Mouse (Mus musculus) adrenal gland, postnatal 25 days (tissue): ENCODE results near the gene Doc2a. TPM values are rescaled to one million over a fixed set of nuclear protein-coding genes. Genes with fewer than 3 reads are reported as not detected.

Experiments used
- DNase-seq: peaks from one replicate; pipeline ENCODE4 v3.0.0; 2021; ENCODE audit warnings: mixed read lengths
- long read RNA-seq: library from polyadenylated mRNA; stranded (forward); transcript quantifications from one replicate; pipeline ENCODE4 v2.0.0, GENCODE M21; 2021
- total RNA-seq: library from RNA; stranded (reverse); gene quantifications from 2 replicates; pipeline ENCODE4 v1.2.3, GENCODE M21; 2021

Gene Doc2a
- total RNA-seq = 0.52 and 1.9 TPM in 2 replicates
- long read RNA-seq, partial matches to known transcripts = 0 of 1 reads
- long read RNA-seq, other reads (novel, unspliced or antisense) = 1 of 1 reads

DNA sequence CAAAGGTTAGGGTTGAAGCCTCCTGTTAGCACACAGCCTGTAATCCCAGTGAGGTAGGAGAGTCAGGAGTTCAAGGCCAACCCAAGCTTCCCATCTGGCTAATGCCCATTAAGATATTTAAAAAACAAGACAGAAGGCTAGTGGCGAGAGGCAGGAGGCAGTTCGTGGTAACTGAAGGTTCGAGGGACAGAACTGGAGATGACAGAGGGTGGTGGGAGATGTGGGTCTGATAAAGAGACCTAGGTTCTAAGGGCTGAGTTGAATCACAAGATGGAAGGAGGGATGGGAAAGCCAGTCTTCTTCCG, at the start of gene Doc2a:
Doc2a (plus strand) TSS at position 301 of the 305 bp plus-strand sequence.
- DNase-seq = no peak

GRCm38 (mm10) chr7:126798127-126799049, 48.8 kb upstream of the Doc2a start:
- peak; percentile 58 for DNase-seq

- DNase-seq = peak; percentile 96
These were observed 48.2 kb upstream of the Doc2a start for GRCm38 (mm10) chr7:126799050-126799467.

DNA sequence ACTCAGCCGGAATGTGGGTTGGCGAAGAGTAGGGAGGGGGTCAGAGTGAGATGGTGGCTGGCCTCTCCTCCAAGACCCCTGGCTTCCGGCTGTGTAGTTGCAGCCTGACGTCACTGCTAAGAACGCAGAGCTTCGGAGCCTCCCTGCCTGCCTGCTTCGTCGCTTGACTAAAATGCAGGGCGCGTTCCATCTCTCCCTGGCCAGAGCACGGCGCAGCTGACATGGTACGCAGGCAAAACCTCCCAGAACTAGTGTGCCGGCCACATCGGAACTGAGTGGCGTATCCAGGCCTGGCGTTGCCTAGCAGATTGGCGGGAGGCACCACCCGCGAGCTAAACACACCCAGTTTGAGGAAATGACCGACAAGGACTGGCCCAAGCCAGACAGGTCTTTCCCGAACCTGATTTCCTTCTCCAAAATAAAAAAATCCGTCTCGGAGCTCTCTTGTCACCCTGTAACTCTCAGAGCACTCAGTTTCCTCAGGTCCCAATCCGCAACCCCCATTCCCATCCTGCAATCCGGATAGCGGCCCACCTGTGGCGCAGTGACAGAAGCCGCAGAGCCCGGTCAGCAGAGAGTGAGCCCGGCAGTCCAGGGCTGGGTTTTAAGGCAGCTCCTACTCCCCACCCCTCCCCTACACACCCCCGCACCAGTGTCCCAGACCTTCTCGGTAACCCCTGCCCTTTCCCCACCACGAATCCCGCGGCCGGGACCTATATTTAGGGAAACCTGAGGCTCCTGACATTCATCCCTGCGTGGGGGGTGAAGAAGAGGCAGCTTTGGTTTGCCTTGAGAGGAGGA, 47.5 kb upstream of the Doc2a start:
- DNase-seq = peak; percentile 52

- no peak for DNase-seq
These were observed 46.8 kb upstream of the Doc2a start for GRCm38 (mm10) chr7:126800269-126801056.

DNA sequence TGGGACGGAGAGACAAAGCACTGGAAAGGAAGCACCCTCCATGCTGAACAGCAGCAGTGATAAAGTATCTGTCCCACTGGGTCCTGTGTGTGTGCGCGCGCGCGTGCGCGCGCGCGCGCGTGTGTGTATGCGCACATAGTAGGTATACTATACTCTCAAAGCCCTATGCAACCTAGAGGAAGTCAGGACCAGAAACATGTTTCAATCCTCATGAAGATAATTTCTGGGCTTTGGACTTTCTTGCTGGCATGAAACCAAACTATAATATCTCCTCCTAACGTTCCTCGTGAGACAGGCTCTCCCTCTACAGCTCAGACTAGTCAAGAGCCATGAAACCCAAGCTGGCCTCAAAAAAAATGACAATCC, 46.2 kb upstream of the Doc2a start:
- no peak for DNase-seq

GRCm38 (mm10) chr7:126802134-126802889, 44.9 kb upstream of the Doc2a start:
- peak; percentile 45 for DNase-seq

DNA sequence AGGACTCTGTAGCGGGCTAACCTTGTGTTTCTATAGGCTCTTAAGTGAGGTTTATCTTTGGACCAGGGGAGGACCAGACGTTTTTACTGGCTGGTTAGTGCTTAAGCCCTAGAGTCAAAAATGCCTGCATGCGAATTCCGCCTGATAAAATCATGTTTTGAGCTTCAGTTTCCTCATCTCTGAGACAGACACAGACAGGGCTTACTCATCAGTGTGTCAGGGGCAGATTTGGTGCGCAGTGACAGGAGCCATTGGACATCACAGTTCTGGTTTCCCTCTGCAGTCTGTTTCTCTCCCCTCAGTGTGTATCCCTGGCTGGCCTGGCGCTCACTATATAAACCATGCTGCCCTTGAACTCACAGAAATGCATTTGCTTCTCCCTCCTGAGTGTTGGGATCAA, 44.0 kb upstream of the Doc2a start:
- DNase-seq = no peak

DNA sequence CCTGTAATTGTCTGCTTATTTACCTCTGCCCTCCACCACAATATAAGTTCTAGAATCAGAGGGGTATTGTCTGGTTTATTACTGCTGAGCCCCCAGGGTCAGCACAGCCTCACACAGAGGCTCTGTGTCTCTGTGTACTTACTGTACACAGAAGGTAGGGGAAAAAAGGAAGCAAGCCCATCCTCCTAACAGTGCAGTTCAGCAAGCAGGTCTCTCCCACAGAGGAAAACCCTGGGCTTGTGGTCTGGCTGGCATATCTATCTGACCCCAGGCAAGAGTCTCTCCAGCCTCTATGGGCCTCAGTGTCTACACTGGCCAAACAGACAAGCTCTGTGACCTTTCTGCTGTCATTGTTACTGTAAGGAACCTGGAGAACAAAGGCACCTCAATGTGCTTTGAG, 43.5 kb upstream of the Doc2a start:
- no peak for DNase-seq

GRCm38 (mm10) chr7:126806956-126807355, 40.3 kb upstream of the Doc2a start:
- DNase-seq = no peak

- peak; percentile 41 for DNase-seq
These were observed 39.8 kb upstream of the Doc2a start for GRCm38 (mm10) chr7:126807405-126807804.

DNA sequence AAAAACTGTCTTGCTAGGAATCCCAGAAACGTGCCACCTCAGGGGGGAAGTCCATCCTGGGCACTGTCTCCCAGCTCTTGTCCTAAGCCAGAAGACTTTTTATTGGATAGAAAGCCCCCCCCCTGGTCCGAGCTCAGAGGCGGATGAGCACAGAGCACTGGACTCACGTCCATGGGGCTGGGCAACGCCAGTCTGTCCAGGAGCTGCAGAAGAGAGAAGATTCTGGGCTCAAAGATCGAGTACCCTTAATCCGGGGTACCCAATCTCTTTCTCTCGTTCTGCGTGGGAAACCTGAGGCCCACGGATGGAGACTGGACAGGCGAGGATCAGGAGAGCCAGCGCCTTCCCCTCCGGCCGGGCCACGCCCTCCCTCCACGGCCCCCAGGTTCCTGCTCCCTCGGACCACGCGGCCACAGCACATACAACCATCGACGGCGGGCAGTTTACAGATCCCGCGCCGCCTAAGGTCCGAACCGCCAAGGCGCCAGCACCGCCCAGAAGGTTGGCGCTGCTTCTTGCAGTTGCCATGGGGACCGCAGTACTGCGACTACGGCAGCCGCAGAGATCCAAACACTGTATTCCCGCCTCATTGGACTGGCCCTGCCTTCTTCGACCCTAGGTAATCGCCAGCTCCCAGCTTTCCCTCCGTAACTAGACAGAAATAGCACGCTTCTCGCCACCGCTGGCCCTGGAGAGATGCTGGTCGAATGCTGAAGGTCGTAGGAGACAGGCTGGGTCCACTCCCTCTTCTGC, 38.3 kb upstream of the Doc2a start:
- peak; percentile 86 for DNase-seq

DNA sequence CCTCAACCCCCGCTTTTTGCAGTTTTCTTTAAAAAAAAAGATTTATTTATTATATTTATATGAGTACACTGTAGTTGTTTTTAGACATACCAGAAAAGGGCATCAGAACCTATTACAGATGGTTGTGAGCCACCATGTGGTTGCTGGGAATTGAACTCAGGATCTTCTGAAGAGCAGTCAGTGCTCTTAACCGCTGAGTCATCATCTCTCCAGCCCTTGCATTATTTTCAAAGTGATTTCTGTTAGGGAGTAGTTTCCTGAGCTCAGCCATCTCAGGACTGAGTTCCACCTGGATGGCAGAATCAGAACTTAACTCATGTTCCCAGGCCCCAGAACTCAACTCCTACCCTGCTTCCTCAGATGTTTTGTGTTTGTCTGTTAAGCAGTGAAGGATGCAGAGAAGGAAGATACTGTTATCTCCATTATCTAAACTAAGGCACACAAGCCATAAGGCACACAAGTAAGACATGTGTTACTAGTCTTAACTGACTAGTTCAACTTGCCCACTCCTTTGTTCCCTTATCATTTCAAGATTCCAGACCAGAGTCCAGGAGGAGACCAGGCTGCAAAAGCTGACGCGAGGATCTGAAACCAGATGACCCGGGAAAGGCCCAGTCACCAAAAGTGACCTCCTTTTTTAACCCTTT, 37.4 kb upstream of the Doc2a start:
- DNase-seq = no peak

DNA sequence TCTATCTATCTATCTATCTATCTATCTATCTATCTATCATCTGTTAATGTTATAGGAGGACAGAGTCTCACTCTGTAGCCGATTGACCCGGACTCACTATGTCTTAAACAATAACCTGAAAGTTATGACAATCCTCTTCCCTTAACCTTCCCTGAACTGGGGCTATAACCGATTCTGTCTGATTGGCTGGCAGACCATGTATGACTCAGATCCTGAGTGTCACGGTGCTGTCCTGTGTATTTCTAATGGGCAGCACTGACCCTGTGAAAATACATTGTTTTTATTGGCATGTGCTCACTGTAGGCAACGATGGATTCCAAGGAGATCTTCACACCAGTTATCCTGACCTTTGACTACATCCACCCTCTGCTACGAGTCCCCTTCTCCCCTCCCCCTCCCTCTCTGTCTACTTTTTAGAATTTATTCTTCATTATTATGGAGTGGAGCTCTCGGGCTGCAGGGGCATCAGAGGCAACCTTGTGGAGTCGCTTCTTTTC, 31.4 kb upstream of the Doc2a start:
- no peak for DNase-seq

GRCm38 (mm10) chr7:126816494-126816893, 30.7 kb upstream of the Doc2a start:
- no peak for DNase-seq

DNA sequence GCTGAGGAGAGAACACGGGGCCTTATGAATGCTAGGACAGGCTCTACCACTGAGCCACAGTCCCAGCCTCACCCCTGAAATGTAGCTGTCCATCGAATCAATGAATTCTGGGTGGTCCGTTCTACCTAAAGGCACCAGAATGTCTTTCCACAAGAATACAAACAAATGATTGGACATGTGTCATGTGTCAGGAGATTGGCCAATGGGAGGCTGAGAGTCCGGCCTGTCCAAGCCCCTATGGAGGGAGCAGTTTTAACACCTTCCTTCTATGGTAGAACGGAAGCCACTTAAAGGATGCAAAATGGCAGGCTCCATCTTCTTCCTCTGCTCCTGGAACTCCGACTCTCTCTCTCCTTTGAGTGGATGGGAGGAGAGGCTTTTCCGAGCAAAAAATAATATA, 29.6 kb upstream of the Doc2a start:
- DNase-seq = no peak

DNA sequence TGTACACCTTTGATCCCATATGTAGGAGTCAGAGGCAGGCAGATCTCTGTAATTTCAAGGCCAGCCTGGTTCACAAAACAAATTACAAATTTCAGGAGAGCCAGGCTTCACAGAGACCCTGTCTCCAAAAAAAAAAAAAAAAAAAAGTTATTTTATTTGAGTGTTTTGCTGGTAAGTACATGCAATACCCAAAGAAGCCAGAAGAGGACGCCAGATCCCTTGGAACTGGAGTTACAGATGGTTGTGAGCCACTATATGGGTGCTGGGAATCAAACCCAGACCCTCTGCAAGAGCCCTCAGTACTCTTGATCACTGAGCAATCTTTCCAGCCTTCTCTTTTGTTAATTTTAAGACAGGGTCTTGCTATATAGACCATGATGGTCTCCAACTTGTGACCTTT, 28.4 kb upstream of the Doc2a start:
- DNase-seq = no peak

DNA sequence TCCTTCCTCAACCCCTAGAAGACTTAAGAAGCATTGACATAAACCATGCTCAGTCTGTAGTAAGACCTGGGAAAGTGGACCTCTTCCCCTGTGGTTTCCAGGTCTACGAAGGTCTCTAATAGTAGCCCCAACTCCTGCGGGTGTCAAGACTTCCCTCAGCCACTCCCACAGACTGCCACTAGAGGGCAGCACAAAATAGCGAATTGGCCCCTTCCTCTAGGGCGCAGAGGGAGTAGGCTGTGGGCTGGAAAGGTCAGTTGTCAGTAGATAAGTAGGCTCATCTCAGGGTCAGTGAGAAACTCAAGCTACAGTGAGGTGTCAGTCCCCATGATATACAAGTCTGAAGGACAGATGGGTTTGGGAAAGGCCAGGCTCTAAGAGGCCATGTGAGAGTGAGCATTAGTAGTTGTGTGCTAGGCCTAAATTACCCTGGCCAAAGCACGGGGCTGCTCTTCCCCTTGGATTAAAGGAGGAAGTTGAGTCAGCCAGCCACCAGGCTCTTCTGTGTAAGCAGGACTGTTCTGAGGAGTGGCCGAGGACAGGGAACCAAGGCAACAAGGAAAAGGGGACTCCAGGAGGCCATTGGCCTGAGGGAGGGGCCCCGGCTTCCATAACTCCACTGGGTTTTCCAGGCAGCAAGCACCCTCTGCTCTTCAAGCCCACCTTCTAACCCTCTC, 25.2 kb upstream of the Doc2a start:
- DNase-seq = peak; percentile 82

GRCm38 (mm10) chr7:126822741-126823140, 24.5 kb upstream of the Doc2a start:
- peak; percentile 50 for DNase-seq
